Mouse (Mus musculus): ENCODE data around the gene Lipo1.
"Not testable (repeated sequence)": the region's sequence is repeated elsewhere in the genome, so short reads cannot be mapped to it uniquely, and the experiment has no call there.

Gene Lipo1

DNA sequence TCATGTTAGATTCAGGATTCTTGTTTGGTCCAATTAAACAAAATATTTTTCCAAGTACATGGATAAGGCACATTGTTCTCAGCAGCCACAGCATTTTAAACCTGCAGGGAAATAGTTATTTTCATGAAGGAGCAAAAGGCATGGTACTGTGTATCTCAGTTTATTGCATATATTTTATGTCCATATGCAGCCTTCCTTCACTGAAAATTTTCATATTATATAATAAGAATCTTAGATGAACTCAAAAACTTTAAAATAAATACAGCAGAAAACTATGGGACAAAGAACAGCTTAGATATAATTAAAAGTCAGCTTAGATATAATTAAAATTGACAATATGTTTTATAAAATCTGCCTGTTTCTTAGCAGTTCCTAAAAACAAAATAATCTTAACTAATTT is at the start of gene Lipo1:
Gene Lipo1 (minus strand): TSS at position 101 of the 400 bp plus-strand sequence.
- DNase-seq, result not testable (repeated sequence)

DNA sequence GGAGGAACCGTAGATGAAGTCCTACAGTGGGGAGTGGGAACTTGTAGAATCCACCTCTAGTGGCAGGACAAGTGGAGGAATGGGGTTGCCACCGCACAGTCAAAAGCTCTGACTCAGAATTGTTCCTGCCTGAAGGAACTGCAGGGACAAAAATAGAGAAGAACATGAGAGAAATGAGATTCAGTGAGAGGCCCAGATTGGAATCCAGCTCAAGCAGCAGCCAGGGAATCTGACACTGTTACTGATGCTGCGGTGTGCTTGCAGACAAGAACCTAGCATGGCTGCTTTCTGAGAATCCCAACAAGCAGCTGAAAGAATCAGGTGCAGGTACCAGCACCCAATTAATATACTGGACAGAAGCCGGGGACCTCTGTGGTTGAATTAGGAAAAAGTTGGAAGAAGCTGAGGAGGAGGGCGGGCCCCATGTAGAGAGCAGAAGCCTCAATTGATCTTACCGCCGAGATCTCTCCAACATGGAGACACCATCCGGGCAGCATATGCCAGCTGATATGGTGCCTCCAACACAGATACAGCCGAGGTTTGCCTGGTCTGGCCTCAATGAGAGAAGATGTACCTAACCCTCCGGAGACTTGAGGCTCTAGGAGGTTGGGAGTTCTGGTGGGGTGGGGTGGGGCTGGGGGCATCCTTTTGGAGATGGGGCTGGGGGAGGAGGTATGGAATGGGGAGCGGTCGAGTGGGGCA is 532 bp downstream of the Lipo1 start:
- DNase-seq, result no peak

DNA sequence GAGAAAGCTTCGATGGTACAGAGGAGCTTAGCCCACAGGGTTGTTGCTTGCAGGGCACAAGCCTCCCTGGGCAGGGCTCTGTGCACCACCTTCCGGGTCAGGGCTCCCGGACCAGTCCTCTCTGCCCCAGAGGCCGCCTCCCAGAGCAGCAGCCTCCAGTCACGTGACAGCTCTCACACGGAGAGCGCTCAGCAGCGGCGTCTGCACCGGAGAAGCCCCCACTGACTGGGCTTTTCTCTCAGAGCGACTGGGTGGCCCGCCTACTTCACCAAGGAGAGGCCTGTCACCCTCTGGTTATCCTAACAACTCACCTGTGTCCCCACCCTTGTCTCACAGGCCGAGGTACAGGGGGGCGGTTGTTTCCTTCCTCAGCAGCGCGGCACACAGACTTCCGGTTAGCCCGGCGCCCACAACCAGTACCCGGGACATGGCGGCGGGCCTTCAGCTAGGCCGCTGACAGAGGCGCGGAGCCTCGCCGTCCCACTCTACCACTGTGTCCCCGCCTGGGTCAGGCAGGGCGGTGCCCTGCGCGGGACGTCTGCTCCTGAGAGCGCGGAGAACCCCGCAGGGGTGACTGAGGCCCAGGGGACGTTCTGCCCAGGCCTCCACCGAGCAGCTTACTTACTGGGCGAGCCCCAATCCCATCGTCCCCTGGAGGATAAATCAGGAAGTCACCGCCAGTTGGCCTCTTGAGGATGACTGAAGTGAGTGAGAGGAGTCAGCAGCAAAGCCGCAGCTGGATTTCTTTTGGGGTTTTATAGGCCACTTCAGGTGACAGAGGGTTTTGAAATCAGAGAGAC is 25.8 kb downstream of the Lipo1 start, which contains the start of gene Lipo3:
Gene Lipo3 (minus strand): TSS at position 665 of the 800 bp plus-strand sequence.
- peak; percentile 48 to 68 for DNase-seq

DNA sequence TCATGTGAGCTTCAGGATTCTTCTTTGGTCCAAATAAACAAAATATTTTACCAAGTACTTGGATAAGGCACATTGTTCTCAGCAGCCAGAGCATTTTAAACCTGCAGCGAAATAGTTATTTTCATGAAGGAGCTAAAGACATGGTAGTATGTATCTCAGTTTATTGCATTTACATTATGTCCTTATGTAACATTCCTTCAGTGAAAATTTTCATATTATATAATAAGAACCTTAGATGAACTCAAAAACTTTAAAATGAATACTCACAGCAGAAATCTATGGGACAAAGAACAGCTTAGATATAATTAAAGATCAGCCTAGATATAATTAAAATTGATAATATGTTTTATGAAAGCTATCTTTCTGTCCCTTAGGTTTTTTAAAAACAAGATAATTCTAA is 36.0 kb downstream of the Lipo1 start, which contains the start of gene Lipo2:
Gene Lipo2 (minus strand): TSS at position 101 of the 400 bp plus-strand sequence.
- not testable (repeated sequence) for DNase-seq
